In genomic region chr1:164406506-164406905, GRCm38 (mm10) we compare ENCODE assay signal across 21 mouse cellular contexts. TPM values are rescaled to one million over a fixed set of nuclear protein-coding genes. Genes with fewer than 3 reads are reported as not detected.
DNase-seq lines count a peak whose midpoint lies in the region; TF ChIP-seq lines count a peak whose summit lies in the region.
"Had no signal": no experiment of that assay in that cellular context is flagged by ENCODE, and none has a peak within 500 bp of the region (broad histone marks: within the 10 kb centered on the region; RNA-seq: fewer than 3 reads in every experiment).

No protein-coding gene starts in this region.

- no peak for DNase-seq in gastrocnemius, adult 2 months
- no peak for DNase-seq in gastrocnemius, postnatal 14 days
- peak; percentile 54 for DNase-seq in kidney, adult 9 months
- no peak for DNase-seq in kidney, adult 8-10 months
- peak; percentile 13 to 36 for DNase-seq in cerebellum, postnatal 25 days
- DNase-seq in kidney, postnatal 10 days: peak; percentile 18
- no peak for DNase-seq in spleen, postnatal 4 days (ENCODE audit: low spot score in 2 of 2)
- DNase-seq: adrenal gland, postnatal 10 days; forebrain, postnatal 0 days; heart, adult 2 months; left cerebral cortex, postnatal 4 days; liver; right cerebral cortex, postnatal 14 days; thymus, adult 18-20 months; thymus, postnatal 4 days had no signal

- H3K4me3 ChIP-seq in gastrocnemius, adult 2 months: no peak overlapping the region
- H3K4me3 ChIP-seq: forebrain, embryonic 10.5 days; heart, adult 2 months; heart, embryonic 15.5 days; hindbrain, embryonic 10.5 days; midbrain, embryonic 13.5 days; neural tube, embryonic 13.5 days; stomach, embryonic 15.5 days had no signal

- TF ChIP-seq CTCF in gastrocnemius, adult 2 months (IDR thresholded peaks at IDR 0.05): no peak

- H3K27ac ChIP-seq in gastrocnemius, adult 2 months: peak overlapping the region; percentile 41; the same call in 1 of the 2 replicates
- H3K27ac ChIP-seq: forebrain, embryonic 10.5 days; hindbrain, embryonic 10.5 days; midbrain, embryonic 13.5 days; neural tube, embryonic 13.5 days; stomach, embryonic 15.5 days had no signal

- intact Hi-C loops in gastrocnemius, adult 2 months (cut with DNase I): no loop called here
- intact Hi-C loops in gastrocnemius, postnatal 14 days (cut with DNase I; ENCODE audit: low total_unique reads): no loop called here

RNA-seq across cellular contexts. Expression of gene Atp1b1, which starts 51.6 kb away (rescaled TPM):
- 100 to 1,000 TPM; 115 to 262 TPM for total RNA-seq in gastrocnemius, adult 2 months (2021)
- 100 to 1,000 TPM; 147 to 159 TPM for total RNA-seq in gastrocnemius, postnatal 14 days (2021)

Comparison
In these comparisons a context has a peak if more than half of its experiments do, and no peak if none do; other contexts are left out.
1. DNase-seq: peak in kidney, adult 9 months (single experiment), cerebellum, postnatal 25 days (2 of 2) and kidney, postnatal 10 days (single experiment); none in gastrocnemius, adult 2 months (single experiment), gastrocnemius, postnatal 14 days (single experiment), kidney, adult 8-10 months (0 of 2) and spleen, postnatal 4 days (0 of 2).